Mouse (Mus musculus) frontal cortex, postnatal 10 days (tissue): ENCODE results near the gene Ranbp9.
A peak's percentile ranks its signal among the peaks of the same experiment; 100 is the strongest.

Source experiments
- DNase-seq, 2 experiments: peaks; one replicate each; pipeline ENCODE4 v3.0.0; 2022; ENCODE audit warnings: low spot score in 2 of 2, mixed read lengths in 1 of 2

Ranbp9 gene

GRCm38 (mm10) chr13:43364985-43365824, 115.9 kb downstream of the Ranbp9 start, which contains the start of gene Sirt5:
Sirt5 (plus strand) TSS chr13:43365496.
- DNase-seq: peak; percentile 83 to 85

GRCm38 (mm10) chr13:43362353-43362752, 118.7 kb downstream of the Ranbp9 start:
- no peak for DNase-seq

GRCm38 (mm10) chr13:43360534-43360933, 120.5 kb downstream of the Ranbp9 start:
- no peak for DNase-seq

- no peak for DNase-seq
Observed at GRCm38 (mm10) chr13:43356346-43357125, 124.5 kb downstream of the Ranbp9 start.

GRCm38 (mm10) chr13:43354362-43354761, 126.7 kb downstream of the Ranbp9 start:
- no peak for DNase-seq

- DNase-seq: no peak
Observed at GRCm38 (mm10) chr13:43353356-43353755, 127.7 kb downstream of the Ranbp9 start.
